Comparison of ENCODE assay signal across 10 mouse cellular contexts in genomic region chr11:60934795-60935194, GRCm38 (mm10). TPM values are rescaled to one million over a fixed set of nuclear protein-coding genes. Genes with fewer than 3 reads are reported as not detected.
DNase-seq lines count a peak whose midpoint lies in the region; ATAC-seq and TF ChIP-seq lines count a peak whose summit lies in the region.
"Had no signal": no experiment of that assay in that cellular context is flagged by ENCODE, and none has a peak within 500 bp of the region (broad histone marks: within the 10 kb centered on the region; RNA-seq: fewer than 3 reads in every experiment).

No protein-coding gene starts in this region.

- no peaks in the 10 kb centered on the region for H3K27me3 ChIP-seq in thymus, adult 2 months (ENCODE audit: control insufficient read depth, insufficient read depth, low read length)
- H3K27me3 ChIP-seq in liver, embryonic 12.5 days (replicated peaks): no peaks in the 10 kb centered on the region
- no peaks in the 10 kb centered on the region for H3K27me3 ChIP-seq in midbrain, postnatal 0 days (ENCODE audit: insufficient read depth, low read length)
- H3K27me3 ChIP-seq: forebrain, embryonic 15.5 days; neural tube, embryonic 12.5 days had no signal

- peak overlapping the region; percentile 70 for H3K9ac ChIP-seq in liver, embryonic 12.5 days
- H3K9ac ChIP-seq in midbrain, postnatal 0 days (replicated peaks; ENCODE audit: low read length, poor library complexity, severe bottlenecking): no peak overlapping the region
- H3K9ac ChIP-seq: forebrain, embryonic 15.5 days; neural tube, embryonic 12.5 days had no signal

- H3K4me2 ChIP-seq in liver, embryonic 12.5 days: peak overlapping the region; percentile 94
- H3K4me2 ChIP-seq in midbrain, postnatal 0 days (ENCODE audit: low read depth, low read length, poor library complexity, severe bottlenecking): no peak overlapping the region
- H3K4me2 ChIP-seq: forebrain, embryonic 15.5 days; neural tube, embryonic 12.5 days had no signal

- peak; percentile 14 for DNase-seq in kidney, adult 18-20 months
- no peak for DNase-seq in kidney, adult 11 months
- DNase-seq in thymus, adult 2 months: no peak
- no peak for DNase-seq in thymus, postnatal 4 days
- no peak for DNase-seq in right cerebral cortex, postnatal 4 days
- DNase-seq in midbrain, postnatal 0 days (ENCODE audit: low spot score): no peak
- DNase-seq: cerebellum, adult 18-20 months had no signal

- no peak for TF ChIP-seq POLR2A in thymus, adult 2 months (IDR thresholded peaks at IDR 0.05; ENCODE audit: control insufficient read depth, extremely low read depth, insufficient read depth, low read length, poor library complexity)

- peak overlapping the region; percentile 39; the same call in 1 of the 2 replicates for H3K27ac ChIP-seq in thymus, adult 2 months (ENCODE audit: control insufficient read depth, insufficient read depth, low read length)
- peak overlapping the region; percentile 98 for H3K27ac ChIP-seq in liver, embryonic 12.5 days
- H3K27ac ChIP-seq in midbrain, postnatal 0 days (ENCODE audit: low read depth, low read length): no peak overlapping the region
- H3K27ac ChIP-seq: forebrain, embryonic 15.5 days; neural tube, embryonic 12.5 days had no signal

- H3K9me3 ChIP-seq in liver, embryonic 12.5 days (replicated peaks): no peaks in the 10 kb centered on the region
- H3K9me3 ChIP-seq in midbrain, postnatal 0 days (ENCODE audit: low read length): no peaks in the 10 kb centered on the region
- H3K9me3 ChIP-seq: forebrain, embryonic 15.5 days; neural tube, embryonic 12.5 days had no signal

- H3K4me3 ChIP-seq in thymus, adult 2 months (ENCODE audit: control insufficient read depth, insufficient read depth, low read length): no peak overlapping the region
- H3K4me3 ChIP-seq in liver, embryonic 12.5 days: peak overlapping the region; percentile 52
- no peak overlapping the region for H3K4me3 ChIP-seq in midbrain, postnatal 0 days (ENCODE audit: low read depth, low read length)
- H3K4me3 ChIP-seq: forebrain, embryonic 15.5 days; neural tube, embryonic 12.5 days had no signal

- H3K4me1 ChIP-seq in thymus, adult 2 months (replicated peaks; ENCODE audit: control insufficient read depth, insufficient read depth, low read length): peaks cover 32% of the 10 kb centered on the region
- peaks cover 89% of the 10 kb centered on the region for H3K4me1 ChIP-seq in liver, embryonic 12.5 days
- H3K4me1 ChIP-seq in midbrain, postnatal 0 days (ENCODE audit: insufficient read depth, low read length): peaks cover 8% of the 10 kb centered on the region

- ATAC-seq in liver, embryonic 12.5 days: no peak
- no peak for ATAC-seq in midbrain, postnatal 0 days (ENCODE audit: low FRiP score)
- ATAC-seq: forebrain, embryonic 15.5 days had no signal

- WGBS in thymus, adult 2 months: 79% methylated on average over 2 of the region's 2 CpGs
- 30% methylated on average over 2 of the region's 2 CpGs for WGBS in liver, embryonic 12.5 days (ENCODE audit: insufficient replicate concordance)
- 93% methylated on average over 2 of the region's 2 CpGs for WGBS in midbrain, postnatal 0 days

- no peaks in the 10 kb centered on the region for H3K36me3 ChIP-seq in thymus, adult 2 months (ENCODE audit: control insufficient read depth, insufficient read depth, low read length)
- H3K36me3 ChIP-seq in liver, embryonic 12.5 days: peaks cover 54% of the 10 kb centered on the region
- no peaks in the 10 kb centered on the region for H3K36me3 ChIP-seq in midbrain, postnatal 0 days (ENCODE audit: insufficient read depth, low read length)
- H3K36me3 ChIP-seq: forebrain, embryonic 15.5 days; neural tube, embryonic 12.5 days had no signal

- TF ChIP-seq CTCF in thymus, adult 2 months (IDR thresholded peaks at IDR 0.05; ENCODE audit: borderline replicate concordance, control insufficient read depth, extremely low read depth, insufficient read depth, low read length, poor library complexity): no peak
- TF ChIP-seq CTCF in midbrain, postnatal 0 days (IDR thresholded peaks at IDR 0.05): no peak

RNA-seq across cellular contexts. Expression of gene Map2k3, which starts 3.0 kb away (rescaled TPM):
- 30.9 and 33.1 TPM in 2 replicates for polyA plus RNA-seq in thymus, adult 2 months (2012; rRNA removed)
- 170 and 173 TPM in 2 replicates for polyA plus RNA-seq in liver, embryonic 12.5 days (2016; fragmentation: Nextera tagmentation; extraction: Ambion mirVana)
- total RNA-seq in midbrain, postnatal 0 days (2014; rRNA removed): 10.1 and 23.1 TPM in 2 replicates
- 22.9 and 23.4 TPM in 2 replicates for polyA plus RNA-seq in midbrain, postnatal 0 days (2015; fragmentation: Nextera tagmentation; extraction: Ambion mirVana)

RNA-seq across cellular contexts. Expression of gene Natd1, which starts 20.2 kb away (rescaled TPM):
- polyA plus RNA-seq in thymus, adult 2 months (2012; rRNA removed): 62.9 and 63.8 TPM in 2 replicates
- 9.3 and 9.6 TPM in 2 replicates for polyA plus RNA-seq in liver, embryonic 12.5 days (2016; fragmentation: Nextera tagmentation; extraction: Ambion mirVana)
- 28.7 and 33.5 TPM in 2 replicates for total RNA-seq in midbrain, postnatal 0 days (2014; rRNA removed)
- polyA plus RNA-seq in midbrain, postnatal 0 days (2015; fragmentation: Nextera tagmentation; extraction: Ambion mirVana): 14.5 and 15.9 TPM in 2 replicates

RNA-seq across cellular contexts. Expression of gene Tmem11, which starts 55.7 kb away (rescaled TPM):
- 72.9 and 76.7 TPM in 2 replicates for polyA plus RNA-seq in thymus, adult 2 months (2012; rRNA removed)
- polyA plus RNA-seq in liver, embryonic 12.5 days (2016; fragmentation: Nextera tagmentation; extraction: Ambion mirVana): 38.1 and 40.0 TPM in 2 replicates
- 47.1 and 53.4 TPM in 2 replicates for total RNA-seq in midbrain, postnatal 0 days (2014; rRNA removed)
- 52.0 and 55.5 TPM in 2 replicates for polyA plus RNA-seq in midbrain, postnatal 0 days (2015; fragmentation: Nextera tagmentation; extraction: Ambion mirVana)
